Mouse (Mus musculus) gastrocnemius, adult 8-10 months (tissue): ENCODE measurements around the gene Olfr1396. TPM values are rescaled to one million over a fixed set of nuclear protein-coding genes. Genes with fewer than 3 reads are reported as not detected.
"Not testable (repeated sequence)": the region's sequence is repeated elsewhere in the genome, so short reads cannot be mapped to it uniquely, and the experiment has no call there.

Experiments used
- DNase-seq, 2 experiments: peaks; one replicate each; pipeline ENCODE4 v3.0.0; 2022; ENCODE audit warnings: low spot score in 2 of 2
- total RNA-seq, 4 experiments: library from RNA; stranded (reverse); gene quantifications; 2 replicates each; pipeline ENCODE4 v1.2.4; 2022

Gene Olfr1396
- total RNA-seq, 4 experiments from 2014 or later, result not detected

GRCm38 (mm10) chr11:49090551-49090950 lies 24.1 kb downstream of the Olfr1396 start:
- DNase-seq, result no peak

GRCm38 (mm10) chr11:49089735-49090507 lies 24.8 kb downstream of the Olfr1396 start:
- no peak for DNase-seq

- no peak for DNase-seq
These were observed 25.6 kb downstream of the Olfr1396 start for GRCm38 (mm10) chr11:49088990-49089652.

GRCm38 (mm10) chr11:49087830-49088616 lies 26.7 kb downstream of the Olfr1396 start:
- DNase-seq, result no peak

GRCm38 (mm10) chr11:49086858-49087361 lies 27.8 kb downstream of the Olfr1396 start:
- no peak for DNase-seq

- no peak for DNase-seq
These were observed 29.8 kb downstream of the Olfr1396 start for GRCm38 (mm10) chr11:49084875-49085274.

GRCm38 (mm10) chr11:49084385-49084784 lies 30.3 kb downstream of the Olfr1396 start:
- DNase-seq, result no peak

- DNase-seq, result no peak
These were observed 30.9 kb downstream of the Olfr1396 start for GRCm38 (mm10) chr11:49083808-49084207.

- no peak for DNase-seq
These were observed 31.5 kb downstream of the Olfr1396 start for GRCm38 (mm10) chr11:49083146-49083545.

GRCm38 (mm10) chr11:49081886-49082285 lies 32.8 kb downstream of the Olfr1396 start:
- no peak for DNase-seq

GRCm38 (mm10) chr11:49081356-49081755 lies 33.3 kb downstream of the Olfr1396 start:
- no peak for DNase-seq

- no peak for DNase-seq
These were observed 34.0 kb downstream of the Olfr1396 start for GRCm38 (mm10) chr11:49080636-49081035.

- no peak for DNase-seq
These were observed 36.0 kb downstream of the Olfr1396 start for GRCm38 (mm10) chr11:49078719-49079118.

- no peak for DNase-seq
These were observed 37.7 kb downstream of the Olfr1396 start for GRCm38 (mm10) chr11:49077012-49077411.

- not testable (repeated sequence) for DNase-seq
These were observed 38.5 kb downstream of the Olfr1396 start, which contains the start of gene Ifi47 for GRCm38 (mm10) chr11:49076001-49076757. Gene Ifi47, plus strand, starts transcription at chr11:49076587.

GRCm38 (mm10) chr11:49068358-49068757 lies 46.3 kb downstream of the Olfr1396 start:
- no peak for DNase-seq

GRCm38 (mm10) chr11:49063713-49064469 lies 50.8 kb downstream of the Olfr1396 start, which contains the start of gene Tgtp2:
Gene Tgtp2, minus strand, starts transcription at chr11:49064206.
- not testable (repeated sequence) for DNase-seq

GRCm38 (mm10) chr11:49061865-49062264 lies 52.8 kb downstream of the Olfr1396 start:
- not testable (repeated sequence) for DNase-seq

GRCm38 (mm10) chr11:49060061-49060460 lies 54.6 kb downstream of the Olfr1396 start:
- not testable (repeated sequence) for DNase-seq
